Mouse (Mus musculus) R1 (cell line): ENCODE results near the gene Olfr479.
A peak's percentile ranks its signal among the peaks of the same experiment; 100 is the strongest.

Source experiments
- DNase-seq: peaks from one replicate; pipeline ENCODE4 v3.0.0-alpha.2; 2018; ENCODE audit warnings: low read depth, low spot score

Gene Olfr479

GRCm38 (mm10) chr7:108050393-108050792 lies at the start of gene Olfr479:
Gene Olfr479, plus strand, starts transcription at chr7:108050693.
- DNase-seq: no peak

DNA sequence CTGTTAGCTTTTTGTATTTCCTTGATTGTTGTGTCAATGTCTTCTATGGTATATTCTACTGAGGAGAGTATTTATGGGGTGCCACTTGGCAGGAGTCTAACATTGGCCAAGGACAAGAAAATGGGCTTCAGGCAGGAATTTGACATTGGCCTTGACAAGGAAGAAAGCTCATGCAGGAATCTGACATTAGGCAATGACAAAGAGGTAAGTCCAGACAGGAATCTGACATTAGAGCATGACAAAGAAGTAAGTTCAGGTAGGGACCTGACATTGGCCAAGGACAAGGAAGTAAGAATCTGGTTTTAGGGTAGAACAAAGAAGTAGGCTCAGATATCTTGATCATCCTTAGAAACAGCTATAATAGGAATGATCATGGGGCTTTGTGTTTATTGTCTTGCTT lies 36.2 kb upstream of the Olfr479 start:
- DNase-seq: peak; percentile 86

DNA sequence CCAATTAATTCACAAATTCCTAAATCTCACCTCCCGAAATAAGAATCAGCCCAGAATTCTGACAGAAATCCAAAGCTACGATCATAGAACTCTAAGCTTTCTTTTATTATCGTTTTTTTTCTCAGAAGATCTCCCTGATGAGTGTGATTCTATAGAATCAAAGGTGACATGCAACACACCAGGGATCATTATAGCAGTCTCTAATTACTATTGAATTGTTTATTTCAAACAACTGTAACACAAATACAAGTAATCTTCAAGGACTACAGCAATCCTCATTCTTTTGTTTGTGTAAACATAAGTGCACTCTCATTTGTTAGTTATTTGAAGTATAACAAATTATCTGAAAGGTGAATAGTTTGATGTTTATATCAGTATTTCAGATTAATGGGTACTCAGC lies 16.6 kb upstream of the Olfr479 start, which contains the start of gene Olfr478:
Olfr478 (minus strand) TSS at position 101 of the 400 bp plus-strand sequence.
- no peak for DNase-seq

GRCm38 (mm10) chr7:108067246-108067645 lies 16.8 kb downstream of the Olfr479 start, which contains the start of gene Olfr480:
Gene Olfr480, minus strand, starts transcription at chr7:108067346.
- DNase-seq: no peak

DNA sequence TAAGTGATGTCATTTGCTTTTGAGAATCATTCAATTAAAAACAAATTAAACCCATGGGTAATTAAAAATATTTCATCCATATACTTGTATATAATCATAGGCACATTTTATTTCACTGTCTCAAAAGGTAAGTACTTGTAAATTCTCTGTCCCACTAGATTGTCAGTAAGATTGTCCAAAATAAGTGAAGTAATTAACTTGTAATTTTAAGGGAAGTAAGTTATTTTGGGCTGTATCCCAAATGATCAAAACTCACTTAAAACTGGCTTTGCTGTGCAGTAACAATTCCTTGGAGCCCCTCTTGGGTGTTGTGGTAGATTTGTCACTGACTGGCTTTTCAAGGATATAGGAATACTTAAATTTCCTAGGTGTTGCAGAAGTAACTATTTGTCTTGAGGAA lies 29.1 kb downstream of the Olfr479 start, which contains the start of gene Olfr481:
Olfr481 (plus strand) TSS at position 301 of the 400 bp plus-strand sequence.
- no peak for DNase-seq

GRCm38 (mm10) chr7:108097486-108097885 lies 47.0 kb downstream of the Olfr479 start, which contains the start of gene Olfr482:
Gene Olfr482, minus strand, starts transcription at chr7:108097586.
- no peak for DNase-seq

GRCm38 (mm10) chr7:108100549-108100948 lies 50.1 kb downstream of the Olfr479 start, which contains the start of gene Olfr483:
Gene Olfr483, plus strand, starts transcription at chr7:108100849.
- DNase-seq: no peak
